Mouse (Mus musculus) C2C12 (cell line): Measurements from ENCODE around the gene Perp.

Experiments
- CTCF ChIP-seq: IDR thresholded peaks from one replicate; pipeline ENCODE4 v1.5.1; 2011; ENCODE audit not compliant: control insufficient read depth, insufficient read depth, insufficient read length
- USF1 ChIP-seq: IDR thresholded peaks from one replicate; pipeline ENCODE4 v1.6.1; 2011; ENCODE audit warnings: low read depth, mild to moderate bottlenecking, control low read depth, moderate library complexity

DNA sequence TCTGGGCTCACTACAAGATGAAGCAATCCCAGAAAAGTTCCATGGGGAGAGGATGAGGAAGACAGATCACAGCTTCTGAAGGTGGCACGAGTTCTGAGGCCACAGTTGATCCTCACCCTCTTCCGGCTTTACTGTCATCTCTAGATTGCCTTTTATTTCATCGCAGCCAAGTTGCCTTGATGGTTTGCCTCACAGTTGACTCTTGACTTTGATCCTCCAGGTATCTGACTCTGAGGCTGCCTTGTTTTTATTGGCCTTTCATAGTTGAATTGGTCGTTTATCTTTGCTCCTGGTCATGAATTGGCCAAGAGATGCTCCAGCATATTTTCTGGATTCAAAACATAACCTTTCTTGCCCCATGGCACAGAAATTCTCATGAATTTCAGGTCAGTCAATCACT lies 34.3 kb downstream of the Perp start:
- TF ChIP-seq CTCF, result no peak
- TF ChIP-seq USF1, result no peak
